In genomic region chr13:23582219-23583056, GRCm38 (mm10) we compare ENCODE assay signal across 8 mouse cellular contexts. TPM values are rescaled to one million over a fixed set of nuclear protein-coding genes. Genes with fewer than 3 reads are reported as not detected.
DNase-seq lines count a peak whose midpoint lies in the region; ATAC-seq and TF ChIP-seq lines count a peak whose summit lies in the region.

No protein-coding gene starts in this region.

- H3K4me3 ChIP-seq in embryonic facial prominence, embryonic 15.5 days (replicated peaks): peak overlapping the region; percentile 53
- H3K4me3 ChIP-seq in limb, embryonic 12.5 days (replicated peaks): peak overlapping the region; percentile 55
- no peak overlapping the region; the same call in 1 of the 2 replicates for H3K4me3 ChIP-seq in olfactory bulb, adult 2 months (ENCODE audit: insufficient read depth, low read depth, low read length)

- H3K27ac ChIP-seq in embryonic facial prominence, embryonic 15.5 days (replicated peaks): peak overlapping the region; percentile 97
- H3K27ac ChIP-seq in limb, embryonic 12.5 days: peak overlapping the region; percentile 96
- H3K27ac ChIP-seq in olfactory bulb, adult 2 months (ENCODE audit: insufficient read depth, low read depth, low read length): peak overlapping the region; percentile 45; the same call in 1 of the 2 replicates

- peak overlapping the region; percentile 59 for H3K4me2 ChIP-seq in embryonic facial prominence, embryonic 15.5 days (replicated peaks)
- H3K4me2 ChIP-seq in limb, embryonic 12.5 days: peak overlapping the region; percentile 85

- peak; percentile 22 for DNase-seq in thymus, postnatal 14 days
- DNase-seq in thymus, adult 18-20 months: no peak
- DNase-seq in left cerebral cortex, adult 9 months (ENCODE audit: low spot score in 2 of 2): no peak
- no peak for DNase-seq in adrenal gland, adult 8-10 months

- peaks cover 29% of the 10 kb centered on the region for H3K4me1 ChIP-seq in embryonic facial prominence, embryonic 15.5 days
- H3K4me1 ChIP-seq in limb, embryonic 12.5 days (replicated peaks): peaks cover 34% of the 10 kb centered on the region
- peaks cover 3% of the 10 kb centered on the region; the same call in 1 of the 2 replicates for H3K4me1 ChIP-seq in olfactory bulb, adult 2 months (ENCODE audit: control insufficient read depth, insufficient read depth, low read length)

- ATAC-seq in embryonic facial prominence, embryonic 15.5 days (ENCODE audit: insufficient number of reproducible peaks, low FRiP score, low TSS enrichment, low read depth): no peak
- no peak for ATAC-seq in limb, embryonic 12.5 days (ENCODE audit: insufficient number of reproducible peaks, insufficient read depth, low FRiP score, low TSS enrichment, low read depth)
- ATAC-seq in granulocyte monocyte progenitor cell, adult 5-6 weeks (replicated peaks; ENCODE audit: poor library complexity, severe bottlenecking): no peak

- no peak for TF ChIP-seq POLR2A in olfactory bulb, adult 2 months (IDR thresholded peaks at IDR 0.05; ENCODE audit: insufficient read depth, low read depth, low read length)

- TF ChIP-seq CTCF in olfactory bulb, adult 2 months (IDR thresholded peaks at IDR 0.05; ENCODE audit: insufficient read depth, low read depth, low read length): no peak

- 6% methylated on average over 6 of the region's 6 CpGs for WGBS in embryonic facial prominence, embryonic 15.5 days
- WGBS in limb, embryonic 12.5 days: 7% methylated on average over 6 of the region's 6 CpGs
- WGBS in olfactory bulb, adult 2 months: 13% methylated on average over 6 of the region's 6 CpGs

- H3K36me3 ChIP-seq in embryonic facial prominence, embryonic 15.5 days: no peaks in the 10 kb centered on the region
- no peaks in the 10 kb centered on the region for H3K36me3 ChIP-seq in limb, embryonic 12.5 days

- no peaks in the 10 kb centered on the region for H3K9me3 ChIP-seq in embryonic facial prominence, embryonic 15.5 days (replicated peaks)
- H3K9me3 ChIP-seq in limb, embryonic 12.5 days: no peaks in the 10 kb centered on the region

- H3K9ac ChIP-seq in embryonic facial prominence, embryonic 15.5 days: peak overlapping the region; percentile 31; the same call in 1 of the 2 replicates
- peak overlapping the region; percentile 73 for H3K9ac ChIP-seq in limb, embryonic 12.5 days (replicated peaks)

- no peaks in the 10 kb centered on the region for H3K27me3 ChIP-seq in embryonic facial prominence, embryonic 15.5 days
- no peaks in the 10 kb centered on the region for H3K27me3 ChIP-seq in limb, embryonic 12.5 days

RNA-seq across cellular contexts. Expression of gene Hist1h4d, which starts 1.0 kb away (rescaled TPM):
- polyA plus RNA-seq in embryonic facial prominence, embryonic 15.5 days (2015; fragmentation: Nextera tagmentation; extraction: Ambion mirVana): 86.2 and 107 TPM in 2 replicates
- 139 and 158 TPM in 2 replicates for polyA plus RNA-seq in limb, embryonic 12.5 days (2016; fragmentation: Nextera tagmentation; extraction: Ambion mirVana)
- polyA plus RNA-seq in olfactory bulb, adult 2 months (2012; ENCODE audit: insufficient read depth, insufficient read length, low replicate concordance, missing spikeins): not detected in 2 replicates
- total RNA-seq in granulocyte monocyte progenitor cell, adult 5-6 weeks (2014; fragmentation: Nextera tagmentation): 116 and 278 TPM in 2 replicates
- 929 and 1,118 TPM in 2 replicates for total RNA-seq in granulocyte monocyte progenitor cell, adult 5-6 weeks (2017)
- 100 to 1,000 TPM; 116 to 151 (median 145) TPM for total RNA-seq in adrenal gland, adult 8-10 months (2022)

RNA-seq across cellular contexts. Expression of gene Hist1h3d, which starts 6.9 kb away (rescaled TPM):
- polyA plus RNA-seq in embryonic facial prominence, embryonic 15.5 days (2015; fragmentation: Nextera tagmentation; extraction: Ambion mirVana): 5.0 and 6.0 TPM in 2 replicates
- 9.5 and 11.3 TPM in 2 replicates for polyA plus RNA-seq in limb, embryonic 12.5 days (2016; fragmentation: Nextera tagmentation; extraction: Ambion mirVana)
- polyA plus RNA-seq in olfactory bulb, adult 2 months (2012; ENCODE audit: insufficient read depth, insufficient read length, low replicate concordance, missing spikeins): not detected in 2 replicates
- 52.8 and 62.0 TPM in 2 replicates for total RNA-seq in granulocyte monocyte progenitor cell, adult 5-6 weeks (2014; fragmentation: Nextera tagmentation)
- total RNA-seq in granulocyte monocyte progenitor cell, adult 5-6 weeks (2017): 83.5 and 136 TPM in 2 replicates
- 1 to 10 TPM; 2.9 to 4.8 (median 3.3) TPM for total RNA-seq in adrenal gland, adult 8-10 months (2022)

RNA-seq across cellular contexts. Expression of gene Hist1h2ad, which starts 8.3 kb away (rescaled TPM):
- 1.8 and 3.9 TPM in 2 replicates for polyA plus RNA-seq in embryonic facial prominence, embryonic 15.5 days (2015; fragmentation: Nextera tagmentation; extraction: Ambion mirVana)
- 1.9 and 2.7 TPM in 2 replicates for polyA plus RNA-seq in limb, embryonic 12.5 days (2016; fragmentation: Nextera tagmentation; extraction: Ambion mirVana)
- polyA plus RNA-seq in olfactory bulb, adult 2 months (2012; ENCODE audit: insufficient read depth, insufficient read length, low replicate concordance, missing spikeins): not detected in 2 replicates
- not detected in 2 replicates for total RNA-seq in granulocyte monocyte progenitor cell, adult 5-6 weeks (2014; fragmentation: Nextera tagmentation)
- total RNA-seq in granulocyte monocyte progenitor cell, adult 5-6 weeks (2017): 685 and 1,721 TPM in 2 replicates
- total RNA-seq in adrenal gland, adult 8-10 months (2022): 1 to 10 TPM; 4.8 to 9.8 (median 5.8) TPM

RNA-seq across cellular contexts. Expression of gene Hist1h2bf, which starts 8.4 kb away (rescaled TPM):
- 2.8 and 3.7 TPM in 2 replicates for polyA plus RNA-seq in embryonic facial prominence, embryonic 15.5 days (2015; fragmentation: Nextera tagmentation; extraction: Ambion mirVana)
- 12.5 and 21.2 TPM in 2 replicates for polyA plus RNA-seq in limb, embryonic 12.5 days (2016; fragmentation: Nextera tagmentation; extraction: Ambion mirVana)
- not detected in 2 replicates for polyA plus RNA-seq in olfactory bulb, adult 2 months (2012; ENCODE audit: insufficient read depth, insufficient read length, low replicate concordance, missing spikeins)
- total RNA-seq in granulocyte monocyte progenitor cell, adult 5-6 weeks (2014; fragmentation: Nextera tagmentation): 148 and 188 TPM in 2 replicates
- total RNA-seq in granulocyte monocyte progenitor cell, adult 5-6 weeks (2017): 453 and 461 TPM in 2 replicates
- total RNA-seq in adrenal gland, adult 8-10 months (2022): 10 to 100 TPM; 18.7 to 29.5 (median 23.2) TPM

RNA-seq across cellular contexts. Expression of gene Hist1h2bg, which starts 11.2 kb away (rescaled TPM):
- 6.5 and 8.3 TPM in 2 replicates for polyA plus RNA-seq in embryonic facial prominence, embryonic 15.5 days (2015; fragmentation: Nextera tagmentation; extraction: Ambion mirVana)
- polyA plus RNA-seq in limb, embryonic 12.5 days (2016; fragmentation: Nextera tagmentation; extraction: Ambion mirVana): 16.5 and 25.4 TPM in 2 replicates
- polyA plus RNA-seq in olfactory bulb, adult 2 months (2012; ENCODE audit: insufficient read depth, insufficient read length, low replicate concordance, missing spikeins): not detected in 2 replicates
- total RNA-seq in granulocyte monocyte progenitor cell, adult 5-6 weeks (2014; fragmentation: Nextera tagmentation): 160 and 268 TPM in 2 replicates
- total RNA-seq in granulocyte monocyte progenitor cell, adult 5-6 weeks (2017): 1,365 and 1,429 TPM in 2 replicates
- total RNA-seq in adrenal gland, adult 8-10 months (2022): 10 to 100 TPM; 55.2 to 81.2 (median 75.0) TPM

Comparison
In these comparisons a context has a peak if more than half of its experiments do, and no peak if none do; other contexts are left out.
1. H3K27ac ChIP-seq: peak in every context shown above with its lines; median percentile 97 in embryonic facial prominence, embryonic 15.5 days; 96 in limb, embryonic 12.5 days; 45 in olfactory bulb, adult 2 months.
2. RNA of gene Hist1h4d, which starts 1.0 kb away (polyA plus RNA-seq): 139 to 158 TPM in limb, embryonic 12.5 days and 86.2 to 107 TPM in embryonic facial prominence, embryonic 15.5 days; not detected in olfactory bulb, adult 2 months; every median in the first group is over 10 times any median in the second.